Mouse (Mus musculus): Measurements from ENCODE around the gene Cyb5r1.
"Not testable (repeated sequence)": the region's sequence is repeated elsewhere in the genome, so short reads cannot be mapped to it uniquely, and the experiment has no call there.

Gene Cyb5r1

GRCm38 (mm10) chr1:134414501-134415167 is 9.3 kb downstream of the Cyb5r1 start:
- DNase-seq (ENCODE audit: low spot score in 2 of 2): no peak

GRCm38 (mm10) chr1:134415168-134415831 is 9.9 kb downstream of the Cyb5r1 start, which contains the start of gene Adipor1:
Adipor1 (plus strand) TSS chr1:134415378.
- DNase-seq (ENCODE audit: low spot score in 2 of 2): peak; percentile 87 to 94

DNA sequence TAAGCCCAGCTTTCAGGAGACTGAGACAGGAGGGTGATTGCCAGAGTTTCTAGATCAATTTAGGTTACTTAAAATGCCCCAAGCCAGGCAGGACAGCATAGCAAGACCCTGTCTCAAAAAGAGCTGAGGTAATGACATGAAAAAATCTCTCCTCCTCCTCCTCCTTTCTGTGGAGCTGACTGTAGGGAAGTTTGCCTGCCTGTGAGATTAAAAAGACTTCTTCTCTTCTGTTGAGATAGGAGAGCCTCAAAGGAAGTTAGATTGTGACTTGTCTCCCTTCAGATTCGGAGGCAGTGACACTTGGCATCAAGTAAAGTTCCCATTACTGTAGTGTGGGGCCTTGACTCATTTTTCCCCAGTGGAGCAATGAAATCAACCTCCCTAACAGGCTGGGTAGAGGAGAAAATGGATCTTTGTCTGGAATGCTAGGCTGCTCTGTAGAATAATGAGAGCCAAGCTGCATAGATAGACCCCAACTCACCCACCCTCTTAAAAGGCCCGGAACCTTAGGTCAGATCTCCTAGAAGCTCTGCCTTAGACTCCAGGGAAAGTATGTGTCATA is 13.1 kb downstream of the Cyb5r1 start:
- no peak for DNase-seq (ENCODE audit: low spot score in 2 of 2)

GRCm38 (mm10) chr1:134419176-134419575 is 13.8 kb downstream of the Cyb5r1 start:
- no peak for DNase-seq (ENCODE audit: low spot score in 2 of 2)

DNA sequence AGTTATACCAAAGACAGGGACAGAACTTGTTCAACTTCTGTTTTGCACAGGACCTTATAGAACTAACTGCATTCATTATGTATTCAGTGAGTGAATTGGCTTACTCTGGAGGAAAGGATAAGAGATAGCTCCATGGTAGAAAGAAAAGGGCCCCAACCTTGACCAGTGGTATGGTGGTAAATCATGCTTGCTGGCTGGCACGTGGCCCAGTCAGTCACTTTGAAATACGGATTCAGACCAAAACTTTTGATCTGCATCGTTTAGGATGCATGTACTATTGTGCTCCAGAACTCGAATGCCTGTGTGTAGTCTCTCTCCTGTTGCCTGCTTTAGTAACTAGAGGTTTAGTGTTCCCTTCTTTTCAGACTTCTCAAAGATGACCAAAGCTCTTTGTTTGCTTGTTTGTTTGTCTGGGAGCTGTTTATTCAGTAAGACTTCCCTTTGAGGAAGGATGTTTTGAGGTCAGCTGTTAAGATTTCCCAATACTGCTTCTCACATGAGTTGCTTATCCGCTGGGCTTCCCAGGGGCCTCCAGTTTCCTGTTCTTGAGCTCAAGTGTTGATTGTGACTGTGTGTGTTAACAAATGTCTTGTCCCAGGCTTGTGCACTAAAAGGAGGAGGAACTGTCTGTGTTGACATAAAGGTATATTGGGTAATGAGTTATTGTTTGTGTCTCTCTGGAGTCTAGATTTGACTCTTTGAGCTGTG is 14.5 kb downstream of the Cyb5r1 start:
- no peak for DNase-seq (ENCODE audit: low spot score in 2 of 2)

DNA sequence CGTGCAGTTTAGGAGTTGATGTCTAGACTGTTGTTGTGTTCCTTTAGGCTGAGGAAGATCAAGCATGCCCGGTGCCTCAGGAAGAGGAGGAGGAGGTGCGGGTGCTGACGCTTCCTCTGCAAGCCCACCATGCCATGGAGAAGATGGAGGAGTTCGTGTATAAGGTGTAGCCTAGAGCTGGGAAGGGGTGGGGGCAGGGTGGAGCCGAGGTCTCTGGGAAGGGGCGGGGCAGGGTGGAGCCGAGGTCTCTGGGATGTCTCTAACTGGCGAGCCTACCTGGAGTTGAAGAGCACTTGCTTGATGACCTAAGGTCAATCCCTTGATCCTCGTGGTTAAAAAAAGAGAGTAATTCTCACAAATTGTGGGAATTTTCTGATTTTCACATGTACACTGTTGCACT is 18.6 kb downstream of the Cyb5r1 start:
- DNase-seq (ENCODE audit: low spot score in 2 of 2): no peak

GRCm38 (mm10) chr1:134426289-134426688 is 20.9 kb downstream of the Cyb5r1 start:
- no peak for DNase-seq (ENCODE audit: low spot score in 2 of 2)

- DNase-seq (ENCODE audit: low spot score in 2 of 2): no peak
Measured at GRCm38 (mm10) chr1:134433002-134433401, 27.6 kb downstream of the Cyb5r1 start.

GRCm38 (mm10) chr1:134433473-134433872 is 28.1 kb downstream of the Cyb5r1 start:
- no peak for DNase-seq (ENCODE audit: low spot score in 2 of 2)

DNA sequence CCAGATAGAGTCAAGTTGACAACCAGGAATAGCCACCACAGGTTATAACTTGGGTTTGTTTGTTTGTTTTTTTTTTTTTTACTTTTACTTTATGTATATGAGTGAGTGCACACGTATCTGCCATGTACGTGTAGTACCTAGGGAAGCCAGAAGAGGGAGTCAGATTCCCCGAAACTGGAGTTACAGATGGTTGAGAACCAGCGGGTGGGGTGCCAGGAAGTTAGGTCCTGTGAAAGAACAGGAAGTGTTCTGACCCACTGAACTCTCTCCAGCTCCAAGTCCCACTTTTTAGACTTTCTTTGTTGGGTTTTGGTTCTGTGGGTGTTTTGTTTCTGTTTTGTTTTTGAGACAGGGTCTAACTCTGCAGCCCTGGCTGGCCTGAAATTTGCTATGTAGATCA is 30.1 kb downstream of the Cyb5r1 start:
- DNase-seq (ENCODE audit: low spot score in 2 of 2): no peak

DNA sequence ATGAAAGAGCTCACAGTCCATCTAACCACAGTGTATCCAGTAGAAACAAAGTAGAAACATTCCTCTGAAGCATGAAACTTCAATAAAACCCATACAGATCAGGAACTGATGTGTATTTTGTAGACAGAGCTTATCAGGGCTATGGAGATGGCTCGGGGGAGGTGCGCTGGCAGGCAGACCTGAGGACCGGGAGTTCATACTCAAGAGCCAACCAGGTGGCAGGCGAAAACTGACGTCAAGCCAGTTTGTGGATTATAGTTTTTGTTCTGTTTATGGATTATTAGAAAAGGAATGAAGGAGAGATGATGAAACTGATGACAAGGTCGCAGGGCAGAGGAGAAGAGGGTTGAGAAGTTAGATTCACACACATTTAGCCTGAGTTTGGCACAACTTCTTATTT is 35.1 kb downstream of the Cyb5r1 start:
- DNase-seq (ENCODE audit: low spot score in 2 of 2): no peak

DNA sequence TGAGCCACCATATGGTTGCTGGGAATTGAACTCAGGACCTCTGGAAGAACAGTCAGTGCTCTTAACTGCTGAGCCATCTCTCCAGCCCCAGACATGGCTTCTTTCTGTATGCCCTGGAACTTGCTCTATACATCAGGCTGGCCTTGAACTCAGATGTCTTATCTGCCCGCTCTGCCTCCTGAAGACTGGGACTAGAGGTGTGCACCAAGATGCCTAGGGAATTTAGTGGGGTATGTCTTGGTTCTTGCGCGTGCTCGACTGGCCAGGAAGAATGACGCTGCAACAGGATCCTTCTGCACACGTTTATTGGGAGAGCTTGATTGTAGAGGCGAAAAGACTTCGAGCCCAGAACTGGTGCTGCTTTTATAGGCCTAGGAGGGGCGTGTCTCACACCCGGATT is 36.4 kb downstream of the Cyb5r1 start:
- DNase-seq (ENCODE audit: low spot score in 2 of 2): not testable (repeated sequence)

DNA sequence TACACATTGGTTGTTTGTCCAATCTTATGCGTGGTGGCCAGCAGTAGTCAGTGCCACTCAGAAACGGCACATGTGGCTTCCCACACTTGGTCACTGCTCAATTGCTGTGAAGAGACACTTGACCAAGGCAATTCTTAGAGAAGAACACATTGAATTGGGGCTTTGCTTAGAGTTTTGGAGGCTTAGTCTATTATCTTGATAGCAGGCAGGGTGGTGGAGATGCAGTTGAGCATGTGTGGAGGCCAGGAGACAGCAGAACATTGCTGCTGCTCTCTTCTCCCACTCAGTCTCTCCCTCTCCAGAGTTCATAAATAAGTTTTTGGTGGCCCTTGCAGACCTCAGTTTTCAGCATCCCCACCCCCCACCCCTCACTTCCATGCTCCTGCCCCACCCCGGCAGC is 37.0 kb downstream of the Cyb5r1 start:
- DNase-seq (ENCODE audit: low spot score in 2 of 2): no peak

DNA sequence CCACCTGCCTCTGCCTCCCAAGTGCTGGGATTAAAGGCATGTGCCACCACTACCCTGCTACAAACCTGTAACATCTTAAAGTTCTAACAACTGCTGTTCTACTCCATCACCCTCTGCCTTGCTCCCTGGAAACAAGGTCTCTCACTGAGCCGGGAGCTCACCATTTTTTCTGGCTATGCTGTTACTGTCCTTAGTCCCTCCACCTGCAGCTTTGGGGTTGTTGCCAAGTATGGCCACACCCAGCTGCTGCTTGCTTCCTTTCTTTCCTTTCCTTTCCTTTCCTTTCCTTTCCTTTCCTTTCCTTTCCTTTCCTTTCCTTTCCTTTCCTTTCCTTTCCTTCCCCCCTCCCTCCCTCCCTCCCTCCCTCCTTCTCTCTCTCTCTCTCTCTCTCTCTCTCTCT is 37.9 kb downstream of the Cyb5r1 start:
- not testable (repeated sequence) for DNase-seq (ENCODE audit: low spot score in 2 of 2)

GRCm38 (mm10) chr1:134445418-134445817 is 40.1 kb downstream of the Cyb5r1 start:
- DNase-seq (ENCODE audit: low spot score in 2 of 2): no peak

- not testable (repeated sequence) for DNase-seq (ENCODE audit: low spot score in 2 of 2)
Measured at GRCm38 (mm10) chr1:134448537-134448936, 43.2 kb downstream of the Cyb5r1 start.

DNA sequence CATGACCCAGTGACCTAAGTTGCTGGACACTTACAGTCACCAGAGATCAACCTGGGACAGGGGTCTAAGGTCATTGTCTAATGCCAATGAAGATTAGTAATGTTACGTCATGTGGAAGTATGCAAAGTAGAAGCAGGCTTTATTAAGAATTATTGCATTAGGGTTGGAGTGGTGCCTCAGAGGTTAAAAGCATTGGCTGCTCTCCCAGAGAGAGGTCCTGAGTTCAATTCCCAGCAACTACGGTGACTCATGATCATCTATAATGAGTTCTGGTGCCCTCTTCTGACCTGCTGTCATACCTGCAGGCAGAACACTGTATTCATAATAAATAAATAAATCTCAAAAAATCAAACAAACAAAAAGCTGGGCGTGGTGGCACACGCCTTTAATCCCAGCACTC is 44.8 kb downstream of the Cyb5r1 start:
- DNase-seq (ENCODE audit: low spot score in 2 of 2): no peak

GRCm38 (mm10) chr1:134450986-134451385 is 45.6 kb downstream of the Cyb5r1 start:
- peak in 1 of 2 experiments; percentile 11 for DNase-seq (ENCODE audit: low spot score in 2 of 2)

GRCm38 (mm10) chr1:134454904-134455824 is 49.8 kb downstream of the Cyb5r1 start, which contains the start of gene Klhl12:
Klhl12 (plus strand) TSS chr1:134455531.
- peak; percentile 91 to 93 for DNase-seq (ENCODE audit: low spot score in 2 of 2)

GRCm38 (mm10) chr1:134456060-134456459 is 50.7 kb downstream of the Cyb5r1 start:
- no peak for DNase-seq (ENCODE audit: low spot score in 2 of 2)

DNA sequence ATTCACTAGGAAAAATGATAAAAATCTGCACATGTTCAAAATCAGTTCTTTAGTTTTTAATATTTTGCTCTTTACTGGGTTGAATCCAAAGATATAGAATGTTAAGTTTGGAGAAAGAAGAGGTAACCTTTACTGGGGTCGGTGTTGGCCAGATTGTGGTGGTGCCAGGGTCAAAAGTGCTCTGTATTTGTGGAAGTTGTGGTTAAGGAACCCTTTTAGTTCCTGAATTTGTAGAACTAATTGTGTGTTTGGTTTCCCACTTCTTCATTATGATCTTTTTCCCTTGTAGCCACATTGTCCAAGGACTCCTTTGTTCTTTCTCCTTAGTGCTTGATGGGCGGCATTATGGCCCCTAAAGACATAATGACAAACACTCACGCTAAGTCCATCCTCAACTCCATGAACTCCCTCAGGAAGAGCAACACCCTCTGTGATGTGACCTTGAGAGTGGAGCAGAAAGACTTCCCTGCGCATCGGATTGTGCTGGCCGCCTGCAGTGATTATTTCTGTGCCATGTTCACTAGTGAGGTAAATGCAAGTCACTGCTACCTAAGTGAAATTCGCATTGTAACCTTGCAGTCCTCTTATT is 52.9 kb downstream of the Cyb5r1 start:
- DNase-seq (ENCODE audit: low spot score in 2 of 2): no peak

All from frontal cortex, postnatal 25 days (tissue).